Mouse (Mus musculus) forebrain, embryonic 11.5 days (tissue): ENCODE data around the gene Cask. TPM values are rescaled to one million over a fixed set of nuclear protein-coding genes. Genes with fewer than 3 reads are reported as not detected.

ENCODE experiments used
- ATAC-seq: fragments of 200-750 bp; cut with Nextera tagmentation; replicated peaks from 2 replicates; pipeline ENCODE4 v1.8.0; 2017; ENCODE audit warnings: moderate TSS enrichment; ENCODE audit not compliant: low FRiP score
- DNase-seq: peaks from one replicate; pipeline ENCODE4 v3.0.0-alpha.2; 2017; ENCODE audit warnings: low spot score
- H3K27ac ChIP-seq: fragments of 300-500 bp; sonication (generic); 2 replicates; pipeline ENCODE4 v1.5.1; 2014; ENCODE audit warnings: low read depth, low read length
- H3K27me3 ChIP-seq: fragments of 300-500 bp; sonication (generic); 2 replicates; pipeline ENCODE4 v1.6.1; 2014; ENCODE audit warnings: mild to moderate bottlenecking, low read length, mixed read lengths; ENCODE audit not compliant: control insufficient read depth, insufficient read depth
- H3K36me3 ChIP-seq: fragments of 300-500 bp; sonication (generic); 2 replicates; pipeline ENCODE4 v1.6.1; 2014; ENCODE audit warnings: mild to moderate bottlenecking, low read length, moderate library complexity, mixed read lengths; ENCODE audit not compliant: control insufficient read depth, insufficient read depth
- H3K4me1 ChIP-seq: fragments of 300-500 bp; sonication (generic); replicated peaks from 2 replicates; pipeline ENCODE4 v1.6.1; 2014; ENCODE audit warnings: low read length, mixed read lengths; ENCODE audit not compliant: control insufficient read depth, insufficient read depth
- H3K4me2 ChIP-seq: fragments of 300-500 bp; sonication (generic); 2 replicates; pipeline ENCODE4 v1.6.1; 2014; ENCODE audit warnings: low read depth, mild to moderate bottlenecking, low read length, moderate library complexity, mixed read lengths; ENCODE audit not compliant: severe bottlenecking
- H3K4me3 ChIP-seq: fragments of 300-500 bp; sonication (generic); 2 replicates; pipeline ENCODE4 v1.5.1; 2014; ENCODE audit warnings: low read depth, low read length
- H3K9ac ChIP-seq: fragments of 300-500 bp; sonication (generic); 2 replicates; pipeline ENCODE4 v1.6.1; 2014; ENCODE audit warnings: low read length
- H3K9me3 ChIP-seq: fragments of 300-500 bp; sonication (generic); 2 replicates; pipeline ENCODE4 v1.6.1; 2016; ENCODE audit warnings: low read length, mixed read lengths; ENCODE audit not compliant: control insufficient read depth
- WGBS: fragments of 180-500 bp; shearing (Covaris S2); extraction: QIAGEN DNeasy Blood & Tissue Kit; methylation state at CpG from one replicate; pipeline ENCODE4 v1.1.7; 2014; 5-methylcytosine and 5-hydroxymethylcytosine counted together
- polyA plus RNA-seq: library from polyadenylated mRNA; unstranded; fragments of >200 nt; fragmentation: Nextera tagmentation; extraction: Ambion mirVana; gene quantifications from 2 replicates; pipeline ENCODE4 v1.2.1, GENCODE M21; 2014

The Cask gene
- polyA plus RNA-seq, 1 experiment from 2014 or later: 18.3 TPM

- Histone ChIP-seq H3K27ac (no peak overlapping the region), H3K27me3 (no peaks in the 10 kb centered on the region), H3K4me3 (no peak overlapping the region), H3K4me1 (no peaks in the 10 kb centered on the region), H3K9ac (no peak overlapping the region), H3K9me3 (no peaks in the 10 kb centered on the region), H3K36me3 (no peaks in the 10 kb centered on the region), H3K4me2 (no peak overlapping the region)
- ATAC-seq: no peak
- no peak for DNase-seq
- 94% methylated on average over 3 of the region's 3 CpGs for WGBS
These were observed 150.5 kb downstream of the Cask start for GRCm38 (mm10) chrX:13700681-13701080.

GRCm38 (mm10) chrX:13691865-13692264 lies 159.3 kb downstream of the Cask start:
- 78% methylated on average over 4 of the region's 4 CpGs for WGBS
- Histone ChIP-seq H3K9me3 (no peaks in the 10 kb centered on the region), H3K27me3 (no peaks in the 10 kb centered on the region), H3K4me3 (no peak overlapping the region), H3K36me3 (no peaks in the 10 kb centered on the region), H3K9ac (no peak overlapping the region), H3K4me1 (no peaks in the 10 kb centered on the region), H3K4me2 (no peak overlapping the region), H3K27ac (no peak overlapping the region)
- DNase-seq: no peak
- no peak for ATAC-seq

GRCm38 (mm10) chrX:13688356-13688755 lies 162.8 kb downstream of the Cask start:
- 65% methylated on average over 2 of the region's 2 CpGs for WGBS

GRCm38 (mm10) chrX:13686589-13686988 lies 164.6 kb downstream of the Cask start:
- Histone ChIP-seq H3K4me1 (no peaks in the 10 kb centered on the region), H3K9ac (no peak overlapping the region), H3K9me3 (no peaks in the 10 kb centered on the region), H3K4me3 (no peak overlapping the region), H3K4me2 (no peak overlapping the region), H3K36me3 (no peaks in the 10 kb centered on the region), H3K27me3 (no peaks in the 10 kb centered on the region), H3K27ac (no peak overlapping the region)
- ATAC-seq (no peak), DNase-seq (no peak)
- 92% methylated on average over 1 of the region's 1 CpGs for whole genome bisulfite sequencing

More at GRCm38 (mm10) chrX:13688356-13688755, 162.8 kb downstream of the Cask start:
- no peaks in the 10 kb centered on the region for H3K9me3 ChIP-seq
- no peak overlapping the region for H3K9ac ChIP-seq
- H3K4me2 ChIP-seq: no peak overlapping the region
- H3K4me3 ChIP-seq: no peak overlapping the region
- DNase-seq (no peak), ATAC-seq (no peak)
- no peak overlapping the region for H3K27ac ChIP-seq
- no peaks in the 10 kb centered on the region for H3K4me1 ChIP-seq
- H3K27me3 ChIP-seq: no peaks in the 10 kb centered on the region
- no peaks in the 10 kb centered on the region for H3K36me3 ChIP-seq

GRCm38 (mm10) chrX:13681748-13682147 lies 169.4 kb downstream of the Cask start:
- DNase-seq (no peak), ATAC-seq (no peak)
- WGBS: 95% methylated on average over 3 of the region's 3 CpGs
- Histone ChIP-seq H3K36me3 (no peaks in the 10 kb centered on the region), H3K9me3 (no peaks in the 10 kb centered on the region), H3K4me3 (no peak overlapping the region), H3K4me2 (no peak overlapping the region), H3K9ac (no peak overlapping the region), H3K27ac (no peak overlapping the region), H3K27me3 (no peaks in the 10 kb centered on the region), H3K4me1 (no peaks in the 10 kb centered on the region)

GRCm38 (mm10) chrX:13673001-13673400 lies 178.2 kb downstream of the Cask start:
- Histone ChIP-seq H3K27me3 (no peaks in the 10 kb centered on the region), H3K4me3 (no peak overlapping the region), H3K4me2 (no peak overlapping the region), H3K27ac (no peak overlapping the region), H3K9me3 (no peaks in the 10 kb centered on the region), H3K9ac (no peak overlapping the region), H3K4me1 (no peaks in the 10 kb centered on the region), H3K36me3 (no peaks in the 10 kb centered on the region)
- no peak for DNase-seq
- 86% methylated on average over 3 of the region's 3 CpGs for WGBS
- no peak for ATAC-seq

- no peak overlapping the region for H3K9ac ChIP-seq
- ATAC-seq: no peak
- no peak overlapping the region for H3K27ac ChIP-seq
- no peak overlapping the region for H3K4me2 ChIP-seq
- H3K36me3 ChIP-seq: no peaks in the 10 kb centered on the region
- H3K27me3 ChIP-seq: no peaks in the 10 kb centered on the region
- no peak for DNase-seq
- WGBS: 58% methylated on average over 3 of the region's 3 CpGs
- no peaks in the 10 kb centered on the region for H3K4me1 ChIP-seq
- no peaks in the 10 kb centered on the region for H3K9me3 ChIP-seq
- no peak overlapping the region for H3K4me3 ChIP-seq
These were observed 180.8 kb downstream of the Cask start for GRCm38 (mm10) chrX:13670342-13670741.

- Histone ChIP-seq H3K27me3 (no peaks in the 10 kb centered on the region), H3K9ac (no peak overlapping the region), H3K4me1 (no peaks in the 10 kb centered on the region), H3K9me3 (no peaks in the 10 kb centered on the region), H3K27ac (no peak overlapping the region), H3K4me3 (no peak overlapping the region), H3K4me2 (no peak overlapping the region), H3K36me3 (no peaks in the 10 kb centered on the region)
- no peak for DNase-seq
- 79% methylated on average over 5 of the region's 5 CpGs for WGBS
- no peak for ATAC-seq
These were observed 182.3 kb downstream of the Cask start for GRCm38 (mm10) chrX:13668867-13669266.

- no peak for ATAC-seq
- Histone ChIP-seq H3K4me2 (no peak within 1 kb of the TSS), H3K9me3 (no peaks in the 10 kb centered on the region)
These were observed 190.1 kb downstream of the Cask start, which contains the start of gene Gpr82 for GRCm38 (mm10) chrX:13661063-13661462. Gpr82 (plus strand) TSS chrX:13661363.

More at GRCm38 (mm10) chrX:13661063-13661462, 190.1 kb downstream of the Cask start, which contains the start of gene Gpr82:
- Histone ChIP-seq H3K4me3 (no peak within 1 kb of the TSS), H3K27ac (no peak within 1 kb of the TSS), H3K36me3 (no peaks in the 10 kb centered on the region), H3K9ac (no peak within 1 kb of the TSS), H3K4me1 (no peaks in the 10 kb centered on the region), H3K27me3 (no peaks in the 10 kb centered on the region)
- DNase-seq: no peak
- WGBS: 97% methylated on average over 5 of the region's 5 CpGs
